Mouse (Mus musculus) urinary bladder, postnatal 10 days (tissue): Measurements from ENCODE around the gene Dpagt1.

ENCODE experiments used
- DNase-seq: peaks from one replicate; pipeline ENCODE4 v3.0.0; 2022; ENCODE audit warnings: low spot score

The Dpagt1 gene

GRCm38 (mm10) chr9:44379054-44379834 lies 53.4 kb downstream of the Dpagt1 start, which contains the start of gene Hyou1:
TSS of gene Hyou1 (plus strand) at chr9:44379490.
- peak; percentile 96 for DNase-seq

GRCm38 (mm10) chr9:44379862-44380261 lies 54.0 kb downstream of the Dpagt1 start:
- no peak for DNase-seq
